Mouse (Mus musculus) limb, embryonic 11.5 days (tissue): ENCODE measurements around the gene Tdgf1. TPM values are rescaled to one million over a fixed set of nuclear protein-coding genes. Genes with fewer than 3 reads are reported as not detected.

Experiments
- ATAC-seq: fragments of 200-750 bp; cut with Nextera tagmentation; 2 replicates; pipeline ENCODE4 v1.8.0; 2017; ENCODE audit warnings: low read depth; ENCODE audit not compliant: insufficient number of reproducible peaks, low FRiP score, low TSS enrichment
- DNase-seq: peaks from one replicate; pipeline ENCODE4 v3.0.0-alpha.2; 2015; ENCODE audit warnings: low spot score
- H3K27ac ChIP-seq: fragments of 300-500 bp; sonication (generic); replicated peaks from 2 replicates; pipeline ENCODE4 v1.5.1; 2014; ENCODE audit warnings: low read depth, mild to moderate bottlenecking, low read length
- H3K27me3 ChIP-seq: fragments of 300-500 bp; sonication (generic); 2 replicates; pipeline ENCODE4 v1.6.1; 2014; ENCODE audit warnings: mild to moderate bottlenecking, low read length, mixed read lengths; ENCODE audit not compliant: control insufficient read depth, insufficient read depth
- H3K36me3 ChIP-seq: fragments of 300-500 bp; sonication (generic); 2 replicates; pipeline ENCODE4 v1.6.1; 2014; ENCODE audit warnings: mild to moderate bottlenecking, low read length, moderate library complexity, mixed read lengths; ENCODE audit not compliant: control insufficient read depth, insufficient read depth
- H3K4me1 ChIP-seq: fragments of 300-500 bp; sonication (generic); 2 replicates; pipeline ENCODE4 v1.6.1; 2014; ENCODE audit warnings: low read length, mixed read lengths; ENCODE audit not compliant: control insufficient read depth, insufficient read depth
- H3K4me2 ChIP-seq: fragments of 300-500 bp; sonication (generic); 2 replicates; pipeline ENCODE4 v1.6.1; 2014; ENCODE audit warnings: low read depth, mild to moderate bottlenecking, moderate library complexity; ENCODE audit not compliant: severe bottlenecking
- H3K4me3 ChIP-seq: fragments of 300-500 bp; sonication (generic); 2 replicates; pipeline ENCODE4 v1.5.1; 2014; ENCODE audit warnings: low read depth, low read length
- H3K9ac ChIP-seq: fragments of 300-500 bp; sonication (generic); 2 replicates; pipeline ENCODE4 v1.6.1; 2014; ENCODE audit warnings: mild to moderate bottlenecking, low read length
- H3K9me3 ChIP-seq: fragments of 300-500 bp; sonication (generic); 2 replicates; pipeline ENCODE4 v1.6.1; 2016; ENCODE audit warnings: low read length; ENCODE audit not compliant: control insufficient read depth
- WGBS: fragments of 180-500 bp; shearing (Covaris S2); extraction: QIAGEN DNeasy Blood & Tissue Kit; methylation state at CpG from one replicate; pipeline ENCODE4 v1.1.7; 2014; 5-methylcytosine and 5-hydroxymethylcytosine counted together
- polyA plus RNA-seq: library from polyadenylated mRNA; unstranded; fragments of >200 nt; fragmentation: Nextera tagmentation; extraction: Ambion mirVana; gene quantifications from 2 replicates; pipeline ENCODE4 v1.2.1, GENCODE M21; 2014

The Tdgf1 gene
- 0.14 TPM in 1 of 2 replicates, not detected in the other for polyA plus RNA-seq

DNA sequence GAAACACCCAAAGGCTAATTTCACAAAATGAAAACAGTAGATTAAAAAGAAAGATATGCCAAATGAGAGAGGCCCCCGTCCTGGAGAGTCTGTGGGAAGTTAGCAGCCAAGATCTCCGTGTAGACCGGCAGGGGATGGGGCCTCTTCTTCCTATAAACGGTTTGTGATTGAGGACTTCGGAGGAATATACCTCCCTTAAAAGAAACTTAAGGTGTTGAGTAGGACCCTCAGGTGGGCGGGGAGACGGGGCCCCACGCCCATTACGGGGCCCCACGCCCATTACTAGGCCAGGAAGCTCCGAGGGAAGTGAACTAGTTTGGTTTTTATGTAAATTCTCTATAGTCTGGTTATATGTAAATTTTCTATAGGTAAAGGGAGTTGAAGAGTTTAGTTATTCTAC lies at the start of gene Tdgf1:
Tdgf1 (minus strand) TSS at position 233 of the 400 bp plus-strand sequence.
- Histone ChIP-seq H3K36me3 (no peaks in the 10 kb centered on the region), H3K27ac (no peak within 1 kb of the TSS), H3K4me2 (peak within 1 kb of the TSS; percentile 17; the same call in 1 of the 2 replicates), H3K27me3 (peaks cover 28% of the 10 kb centered on the region), H3K9ac (no peak within 1 kb of the TSS), H3K4me1 (peaks cover 6% of the 10 kb centered on the region), H3K9me3 (no peaks in the 10 kb centered on the region), H3K4me3 (no peak within 1 kb of the TSS)
- WGBS: 5% methylated on average over 11 of the region's 11 CpGs
- ATAC-seq (no peak), DNase-seq (no peak)

- H3K36me3 ChIP-seq: no peaks in the 10 kb centered on the region
Measured at GRCm38 (mm10) chr9:110994716-110995172, 48.8 kb upstream of the Tdgf1 start.

DNA sequence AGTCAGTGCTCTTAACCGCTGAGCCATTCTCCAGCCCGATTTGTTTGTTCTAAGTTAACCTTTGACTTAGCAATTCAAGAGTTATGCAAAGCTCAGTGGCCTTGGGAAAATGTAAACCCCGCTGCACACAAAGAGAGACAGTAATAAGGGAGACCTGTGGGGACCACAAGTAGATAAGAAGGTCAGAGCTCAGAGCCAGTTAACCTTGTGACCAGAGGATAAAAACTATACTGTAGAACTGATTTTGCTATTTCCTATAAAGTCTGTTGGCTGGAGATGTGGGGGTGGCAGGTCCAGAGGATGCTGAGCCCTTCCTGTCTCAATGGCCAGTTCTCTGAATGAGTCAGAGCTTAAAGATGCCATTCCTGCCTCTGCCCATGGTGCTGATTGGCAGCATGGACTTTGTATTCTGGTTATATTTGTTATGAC lies 47.3 kb upstream of the Tdgf1 start:
- 54% methylated on average over 3 of the region's 3 CpGs for WGBS

More at GRCm38 (mm10) chr9:110994716-110995172, 48.8 kb upstream of the Tdgf1 start:
- H3K4me2 ChIP-seq: peak overlapping the region; percentile 21
- ATAC-seq (peak; percentile 83), DNase-seq (peak; percentile 85)
- no peaks in the 10 kb centered on the region for H3K9me3 ChIP-seq
- peak overlapping the region; percentile 17; the same call in 1 of the 2 replicates for H3K4me3 ChIP-seq
- no peak overlapping the region for H3K9ac ChIP-seq
- no peak overlapping the region for H3K27ac ChIP-seq
- no peaks in the 10 kb centered on the region for H3K4me1 ChIP-seq
- H3K27me3 ChIP-seq: no peaks in the 10 kb centered on the region
- WGBS: 8% methylated on average over 13 of the region's 13 CpGs

GRCm38 (mm10) chr9:110990204-110990603 lies 44.2 kb upstream of the Tdgf1 start, which contains the start of gene Rtp3:
Gene Rtp3, minus strand, starts transcription at chr9:110990583.
- H3K36me3 ChIP-seq: no peaks in the 10 kb centered on the region
- no peak within 1 kb of the TSS for H3K9ac ChIP-seq
- H3K4me3 ChIP-seq: no peak within 1 kb of the TSS
- no peak within 1 kb of the TSS for H3K4me2 ChIP-seq
- no peaks in the 10 kb centered on the region for H3K4me1 ChIP-seq
- no peak for ATAC-seq
- 68% methylated on average over 6 of the region's 6 CpGs for WGBS
- no peaks in the 10 kb centered on the region for H3K9me3 ChIP-seq
- no peak within 1 kb of the TSS for H3K27ac ChIP-seq
- no peak for DNase-seq
- no peaks in the 10 kb centered on the region for H3K27me3 ChIP-seq

More for the DNA sequence above, 47.3 kb upstream of the Tdgf1 start:
- H3K4me1 ChIP-seq: no peaks in the 10 kb centered on the region
- no peak overlapping the region for H3K27ac ChIP-seq
- ATAC-seq (no peak), DNase-seq (no peak)
- no peaks in the 10 kb centered on the region for H3K27me3 ChIP-seq
- no peak overlapping the region for H3K4me2 ChIP-seq
- no peak overlapping the region for H3K9ac ChIP-seq
- H3K4me3 ChIP-seq: no peak overlapping the region
- H3K9me3 ChIP-seq: no peaks in the 10 kb centered on the region
- H3K36me3 ChIP-seq: no peaks in the 10 kb centered on the region

- ATAC-seq: no peak
- H3K4me1 ChIP-seq: no peaks in the 10 kb centered on the region
- no peak for DNase-seq
- H3K27ac ChIP-seq: no peak overlapping the region
- H3K9ac ChIP-seq: no peak overlapping the region
- no peaks in the 10 kb centered on the region for H3K9me3 ChIP-seq
- WGBS: 91% methylated on average over 2 of the region's 2 CpGs
- H3K4me2 ChIP-seq: no peak overlapping the region
- no peak overlapping the region for H3K4me3 ChIP-seq
- H3K27me3 ChIP-seq: no peaks in the 10 kb centered on the region
- no peaks in the 10 kb centered on the region for H3K36me3 ChIP-seq
Measured at GRCm38 (mm10) chr9:110989543-110989942, 43.6 kb upstream of the Tdgf1 start.

GRCm38 (mm10) chr9:110989141-110989540 lies 43.2 kb upstream of the Tdgf1 start:
- Histone ChIP-seq H3K4me2 (no peak overlapping the region), H3K4me3 (no peak overlapping the region), H3K36me3 (no peaks in the 10 kb centered on the region), H3K4me1 (no peaks in the 10 kb centered on the region), H3K9me3 (no peaks in the 10 kb centered on the region), H3K27ac (no peak overlapping the region), H3K27me3 (no peaks in the 10 kb centered on the region), H3K9ac (no peak overlapping the region)
- no peak for DNase-seq
- no peak for ATAC-seq
- 65% methylated on average over 4 of the region's 4 CpGs for WGBS

DNA sequence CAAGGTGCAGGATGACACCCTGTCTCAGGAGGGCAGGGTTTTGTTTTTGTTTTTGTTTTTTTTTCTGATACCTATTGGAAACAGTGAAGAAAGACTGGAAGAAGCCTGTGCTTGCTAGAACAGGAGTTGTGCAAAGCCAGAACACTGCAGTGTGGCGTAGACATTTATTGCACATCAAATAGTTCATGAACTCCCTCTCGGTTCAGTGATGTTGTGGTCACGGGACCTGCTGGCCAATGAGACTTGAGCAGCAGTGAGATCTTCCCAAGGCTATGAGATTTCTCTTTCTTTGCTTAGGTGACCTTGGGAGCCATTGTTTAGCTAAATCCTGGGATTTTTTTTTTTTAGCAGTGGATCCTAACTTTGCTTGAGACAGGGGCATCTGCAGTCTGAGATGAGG lies 42.1 kb upstream of the Tdgf1 start:
- DNase-seq: no peak
- WGBS: 76% methylated on average over 3 of the region's 3 CpGs

GRCm38 (mm10) chr9:110987331-110987730 lies 41.4 kb upstream of the Tdgf1 start:
- whole genome bisulfite sequencing: 75% methylated on average over 4 of the region's 4 CpGs
- H3K4me1 ChIP-seq: no peaks in the 10 kb centered on the region
- ATAC-seq (no peak), DNase-seq (no peak)
- H3K4me2 ChIP-seq: no peak overlapping the region
- H3K9ac ChIP-seq: no peak overlapping the region
- no peaks in the 10 kb centered on the region for H3K27me3 ChIP-seq
- no peaks in the 10 kb centered on the region for H3K36me3 ChIP-seq
- no peak overlapping the region for H3K4me3 ChIP-seq
- no peak overlapping the region for H3K27ac ChIP-seq
- H3K9me3 ChIP-seq: no peaks in the 10 kb centered on the region

More for the DNA sequence above, 42.1 kb upstream of the Tdgf1 start:
- Histone ChIP-seq H3K27me3 (no peaks in the 10 kb centered on the region), H3K36me3 (no peaks in the 10 kb centered on the region), H3K9ac (no peak overlapping the region), H3K4me1 (no peaks in the 10 kb centered on the region), H3K4me2 (no peak overlapping the region), H3K27ac (no peak overlapping the region), H3K9me3 (no peaks in the 10 kb centered on the region), H3K4me3 (no peak overlapping the region)
- ATAC-seq: no peak

DNA sequence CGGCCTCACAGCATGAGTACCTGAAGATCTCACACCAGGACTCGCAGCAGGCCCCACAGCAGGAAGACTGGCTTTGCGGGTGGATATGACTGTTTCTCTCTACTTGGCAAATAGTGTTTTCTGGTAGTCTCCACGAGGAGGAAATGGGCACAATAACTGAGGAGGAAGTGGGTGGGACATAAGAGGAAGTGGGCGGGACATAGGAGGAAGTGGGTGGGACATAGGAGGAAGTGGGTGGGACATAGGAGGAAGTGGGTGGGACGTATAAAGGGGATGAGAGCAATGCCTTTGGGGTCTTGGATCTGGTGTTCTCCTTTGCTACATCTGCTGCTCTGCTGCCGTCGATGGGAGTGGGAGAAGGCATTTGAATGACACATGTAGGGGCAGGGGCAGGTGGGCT lies 40.0 kb upstream of the Tdgf1 start:
- ATAC-seq (no peak), DNase-seq (no peak)
- H3K27me3 ChIP-seq: no peaks in the 10 kb centered on the region
- no peak overlapping the region for H3K27ac ChIP-seq
- no peaks in the 10 kb centered on the region for H3K4me1 ChIP-seq
- no peak overlapping the region for H3K4me2 ChIP-seq
- H3K36me3 ChIP-seq: no peaks in the 10 kb centered on the region
- H3K9ac ChIP-seq: no peak overlapping the region
- H3K4me3 ChIP-seq: no peak overlapping the region
- 93% methylated on average over 8 of the region's 8 CpGs for WGBS
- H3K9me3 ChIP-seq: no peaks in the 10 kb centered on the region
